Mouse (Mus musculus) activated CD4-positive, CD25-positive, alpha-beta regulatory T cell, adult 4 months (primary cell): ENCODE measurements at regions not wholly inside any gene's neighbourhood (a gene's known extent, or its start where the extent isn't known, plus 50 kb on each side); places are given as distances from the start of the nearest gene placed in this dataset.

Source experiments
- ATAC-seq: one replicate; pipeline ENCODE4 v1.8.0; 2017

DNA sequence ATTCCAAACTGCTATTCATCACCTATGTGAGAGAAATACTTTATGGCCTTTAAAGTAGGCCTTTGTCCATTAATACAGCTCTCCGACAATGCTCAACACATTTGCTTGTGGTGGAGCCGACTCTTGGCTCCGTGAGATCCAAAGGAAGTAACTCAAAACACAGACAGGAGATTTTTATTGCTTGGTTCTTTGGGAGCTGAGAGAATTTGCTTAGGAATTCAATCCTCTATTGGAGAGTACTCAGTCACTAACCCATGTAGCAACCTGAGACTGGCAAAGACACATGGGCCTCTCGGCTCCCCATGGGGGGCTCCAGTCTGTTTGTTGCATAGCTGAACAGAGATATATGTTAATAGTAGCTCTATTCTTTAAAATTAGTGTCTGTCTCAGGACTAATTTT is 130.1 kb upstream of the Map3k7 start:
- ATAC-seq: no peak

GRCm38 (mm10) chr4:31835051-31835450 is 128.8 kb upstream of the Map3k7 start:
- no peak for ATAC-seq

- no peak for ATAC-seq
These were observed 125.3 kb upstream of the Map3k7 start for GRCm38 (mm10) chr4:31838592-31838991.

DNA sequence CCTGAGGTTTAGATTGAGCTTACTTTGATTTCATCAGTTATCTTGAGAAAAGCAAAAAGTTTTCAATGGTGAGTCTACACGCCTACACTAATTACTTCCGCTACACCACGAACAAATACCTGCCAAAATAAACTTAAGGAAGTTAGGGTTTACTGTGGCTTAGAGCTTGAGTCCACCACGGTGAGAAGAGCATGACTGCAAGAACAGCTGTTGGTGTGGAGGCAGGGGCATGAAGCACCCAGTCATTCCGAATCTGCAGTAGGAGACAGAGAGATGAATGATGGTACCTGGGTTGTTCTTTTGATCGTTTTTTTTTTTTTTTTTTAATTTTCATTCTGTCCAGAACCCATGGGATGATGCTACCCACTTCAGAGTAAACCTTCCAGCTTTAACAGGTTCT is 114.1 kb upstream of the Map3k7 start:
- ATAC-seq: no peak

DNA sequence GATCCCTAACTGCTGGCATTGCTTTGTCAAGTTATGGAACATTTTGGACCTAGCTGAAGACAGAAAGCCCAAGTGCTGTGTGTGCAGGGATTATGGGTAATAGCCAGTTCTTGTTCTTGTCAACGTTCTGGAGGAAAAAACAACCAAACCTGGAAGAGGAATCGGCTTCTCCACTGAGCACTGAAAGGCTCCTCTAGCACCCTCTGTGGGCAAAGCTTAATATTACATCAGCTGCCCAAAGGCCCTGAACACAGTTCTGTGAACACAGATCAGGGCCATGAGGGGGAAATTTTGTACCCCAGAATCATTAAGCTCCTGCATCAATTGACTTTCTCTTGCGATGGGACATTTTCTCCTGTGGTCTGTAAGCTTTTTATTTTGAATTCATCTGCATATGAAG is 112.9 kb upstream of the Map3k7 start:
- ATAC-seq: no peak

GRCm38 (mm10) chr4:31853851-31854250 is 110.0 kb upstream of the Map3k7 start:
- ATAC-seq: no peak

- ATAC-seq: no peak
These were observed 103.5 kb upstream of the Map3k7 start for GRCm38 (mm10) chr4:31860389-31860788.

DNA sequence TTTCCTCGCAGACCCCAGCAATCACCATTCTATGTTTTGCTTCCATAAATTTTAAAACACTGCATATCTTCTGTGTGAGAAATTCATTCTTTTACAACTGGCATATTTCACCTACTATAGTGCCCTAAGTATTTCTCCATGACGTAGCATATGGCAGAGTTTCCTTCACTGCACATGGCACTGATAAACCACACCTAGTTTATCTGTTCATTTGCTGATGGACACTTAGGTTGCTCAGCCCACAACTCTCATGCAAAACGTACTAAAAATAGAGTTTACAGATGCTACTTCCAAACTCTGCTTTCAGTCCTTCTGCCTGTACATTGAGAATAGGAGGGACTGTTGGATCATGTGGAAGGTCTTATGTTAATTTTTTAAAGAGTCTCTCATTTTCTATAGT is 102.7 kb upstream of the Map3k7 start:
- no peak for ATAC-seq

DNA sequence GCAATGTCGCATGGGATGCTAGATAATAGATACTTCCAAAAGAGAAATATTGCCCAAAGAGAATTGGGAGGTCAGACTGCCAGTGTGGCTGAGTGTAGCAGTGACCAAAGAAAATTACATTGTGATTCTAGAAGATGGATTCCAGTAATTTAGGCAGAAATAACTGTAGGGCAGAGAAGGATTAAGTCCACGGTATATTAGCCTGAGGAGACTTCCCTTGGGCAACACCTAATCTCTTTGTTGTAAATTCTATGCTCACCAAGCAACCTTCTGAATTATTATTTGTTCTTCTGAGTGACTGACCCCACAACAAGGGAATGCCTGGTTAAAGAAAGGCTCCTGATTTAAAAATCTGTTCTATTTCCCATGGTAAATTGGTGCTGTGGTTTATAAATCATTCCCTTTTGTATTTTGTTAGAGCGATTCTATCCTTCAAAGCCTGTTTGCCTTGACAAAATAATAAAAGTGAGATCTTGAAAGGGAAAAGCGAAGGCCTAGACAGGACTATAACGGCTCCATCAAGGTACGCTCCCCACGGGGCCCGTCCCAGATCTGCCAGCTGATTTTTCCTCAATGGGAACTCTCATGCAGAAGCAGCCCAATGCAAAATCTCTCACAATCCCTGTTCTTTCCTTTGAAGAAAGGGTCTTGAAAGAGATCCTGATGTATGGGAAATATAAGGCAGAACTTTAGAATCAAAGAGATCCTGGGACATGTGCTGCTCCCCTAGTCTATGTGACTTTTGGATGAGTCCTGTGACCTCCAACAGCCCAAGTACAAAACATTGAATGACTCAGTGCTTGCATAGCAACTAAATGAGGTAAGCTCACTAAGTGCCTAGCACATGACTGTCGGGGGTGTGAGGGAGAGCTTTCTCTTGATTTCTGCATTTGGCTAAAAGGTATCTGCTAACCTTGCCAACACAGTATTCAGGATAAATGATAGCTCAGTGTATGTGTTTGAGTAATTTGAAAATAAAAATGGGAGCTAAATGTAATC is 90.6 kb upstream of the Map3k7 start:
- ATAC-seq: no peak

DNA sequence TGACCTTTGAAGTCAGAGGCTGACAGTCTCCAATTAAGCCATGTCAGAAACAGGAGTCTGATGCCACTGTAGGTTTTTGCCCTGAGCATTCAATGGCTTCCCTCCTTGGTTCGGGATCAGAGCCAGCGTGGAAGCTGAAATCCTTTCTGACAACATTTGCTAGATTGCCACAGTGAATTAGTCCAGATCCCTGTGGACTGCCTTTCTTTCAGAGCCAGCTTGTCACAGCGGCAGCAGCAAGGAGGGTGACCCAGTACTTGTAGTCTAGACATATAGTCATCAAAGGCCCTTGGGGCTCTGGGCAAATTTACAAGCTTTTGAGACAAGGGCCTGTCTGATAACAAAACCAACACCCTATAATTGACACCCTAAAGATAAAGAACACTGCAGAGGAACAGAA is 86.5 kb upstream of the Map3k7 start:
- ATAC-seq: no peak

- no peak for ATAC-seq
These were observed 85.3 kb upstream of the Map3k7 start for GRCm38 (mm10) chr4:31878493-31879191.

DNA sequence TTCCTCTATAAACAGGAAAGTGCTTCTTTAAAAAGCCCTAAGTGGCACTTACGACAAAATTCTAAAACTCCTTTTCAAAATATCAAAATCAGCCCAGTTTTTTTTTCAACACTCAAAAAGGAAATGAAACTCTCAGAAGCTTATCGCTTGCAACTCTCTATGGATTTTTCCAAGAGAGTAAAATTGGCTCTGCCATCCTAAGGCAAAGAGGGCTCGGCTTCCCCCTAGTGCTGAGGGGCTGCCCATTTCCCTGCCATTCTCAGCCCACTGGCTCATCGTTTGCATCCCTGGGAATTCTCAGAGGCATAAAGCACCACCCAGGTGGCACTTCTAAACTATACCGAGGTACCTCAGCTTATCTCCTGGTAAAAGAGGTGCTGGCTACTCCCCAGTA is 84.7 kb upstream of the Map3k7 start:
- no peak for ATAC-seq

DNA sequence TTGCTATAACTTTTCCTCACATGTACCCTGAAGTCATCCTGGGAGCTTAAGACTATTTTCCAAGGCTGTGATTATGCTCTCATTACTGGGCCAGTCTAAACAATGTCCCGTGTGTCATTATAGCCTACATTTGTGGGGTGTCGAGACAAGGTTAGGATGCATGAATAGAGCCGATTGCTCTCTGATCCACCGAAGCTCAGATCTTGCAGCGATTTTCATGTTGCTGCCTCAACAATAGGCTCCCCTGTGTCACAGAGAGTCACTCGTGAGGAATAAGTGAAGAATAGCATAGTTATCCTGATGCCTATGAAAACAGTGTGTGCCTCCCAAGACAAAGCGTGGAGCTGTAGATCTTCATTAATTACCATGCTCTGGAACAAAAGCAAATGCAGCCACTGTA is 83.7 kb upstream of the Map3k7 start:
- no peak for ATAC-seq

DNA sequence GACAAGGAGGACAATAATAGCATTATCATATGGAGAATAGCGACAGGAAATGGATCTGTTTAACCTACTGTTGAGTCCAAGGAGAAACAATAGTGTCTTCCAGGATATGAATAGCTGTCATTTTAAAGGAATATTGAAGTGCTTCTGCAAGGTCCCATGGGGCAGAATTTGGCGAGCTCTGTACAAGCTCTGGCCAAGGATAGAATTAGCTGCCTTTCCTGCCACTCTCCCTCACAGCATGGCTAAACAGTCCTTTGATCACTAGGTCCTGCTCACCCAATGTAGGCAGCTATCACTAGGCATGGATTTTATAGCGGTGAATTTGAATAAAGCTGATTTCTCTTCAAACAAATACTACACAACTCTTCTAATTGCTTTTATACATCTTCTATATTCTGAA is 74.2 kb upstream of the Map3k7 start:
- no peak for ATAC-seq

- ATAC-seq: no peak
These were observed 54.7 kb upstream of the Map3k7 start for GRCm38 (mm10) chr4:31909086-31909673.
